Mouse (Mus musculus): ENCODE data around the gene Pacs2.

GRCm38 (mm10) chr12:113026557-113026956 is 12.2 kb downstream of the Pacs2 start:
- no peak for TF ChIP-seq CTCF (IDR thresholded peaks at IDR 0.05; ENCODE audit: insufficient read depth, low read length)
- TF ChIP-seq POLR2A (IDR thresholded peaks at IDR 0.05; ENCODE audit: borderline replicate concordance, extremely low read depth, low read depth, low read length), result no peak
